Mouse (Mus musculus): ENCODE data around the gene Mroh8. TPM values are rescaled to one million over a fixed set of nuclear protein-coding genes. Genes with fewer than 3 reads are reported as not detected.

Gene Mroh8
- polyA plus RNA-seq, 1 experiment: 1.1 TPM

DNA sequence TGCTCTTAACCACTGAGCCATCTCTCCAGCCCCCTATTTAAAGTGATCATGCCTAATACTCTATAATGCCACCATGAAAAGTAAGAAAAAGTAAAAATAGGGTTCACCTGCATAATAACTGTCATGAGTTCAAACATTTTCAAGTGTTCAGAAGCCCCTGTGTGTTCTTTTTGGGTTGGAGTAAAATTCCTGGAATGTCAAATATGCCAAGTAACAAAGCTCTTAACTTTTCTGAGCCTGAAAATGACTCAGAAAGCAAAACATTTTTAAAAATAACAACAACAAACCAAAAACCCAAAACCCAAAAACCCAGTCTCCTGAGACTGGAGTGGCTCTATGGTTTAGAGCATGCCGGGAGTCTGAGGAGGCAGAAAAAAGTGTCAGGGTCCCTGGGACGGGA is 115.2 kb downstream of the Mroh8 start:
- H3K4me3 ChIP-seq (ENCODE audit: control insufficient read depth, insufficient read depth, low read length): no peak overlapping the region
- H3K27ac ChIP-seq (ENCODE audit: control insufficient read depth, insufficient read depth, low read length): no peak overlapping the region
- TF ChIP-seq CTCF (IDR thresholded peaks at IDR 0.05; ENCODE audit: borderline replicate concordance, control insufficient read depth, extremely low read depth, insufficient read depth, low read length, poor library complexity) (no peak), POLR2A (IDR thresholded peaks at IDR 0.05; ENCODE audit: control insufficient read depth, extremely low read depth, insufficient read depth, low read length, poor library complexity) (no peak)
- 97% methylated on average over 2 of the region's 2 CpGs for WGBS
- no peak for DNase-seq
- H3K4me1 ChIP-seq (replicated peaks; ENCODE audit: control insufficient read depth, insufficient read depth, low read length): no peaks in the 10 kb centered on the region
- H3K36me3 ChIP-seq (ENCODE audit: control insufficient read depth, insufficient read depth, low read length): peaks cover 61% of the 10 kb centered on the region
- H3K27me3 ChIP-seq (ENCODE audit: control insufficient read depth, insufficient read depth, low read length): no peaks in the 10 kb centered on the region

Other genes with a start within 250 kb of the Mroh8 start
- 5.2 and 5.3 TPM in 2 replicates for gene Soga1, start 200.3 kb downstream of the Mroh8 start, polyA plus RNA-seq (2012; rRNA removed)
- gene Tldc2, start 192.5 kb downstream of the Mroh8 start, polyA plus RNA-seq (2012; rRNA removed): not detected in 2 replicates
- gene Samhd1, start 144.3 kb downstream of the Mroh8 start, polyA plus RNA-seq (2012; rRNA removed): 49.9 and 57.1 TPM in 2 replicates
- 20.9 and 25.1 TPM in 2 replicates for gene Rbl1, start 75.0 kb downstream of the Mroh8 start, polyA plus RNA-seq (2012; rRNA removed)
- gene Rpn2, start 532 bp downstream of the Mroh8 start, polyA plus RNA-seq (2012; rRNA removed): 177 and 187 TPM in 2 replicates
- 0.34 and 1.4 TPM in 2 replicates for gene Ghrh, start 68.0 kb upstream of the Mroh8 start, polyA plus RNA-seq (2012; rRNA removed)
- gene Manbal, start 88.0 kb upstream of the Mroh8 start, polyA plus RNA-seq (2012; rRNA removed): 68.0 and 72.5 TPM in 2 replicates
- 24.6 and 25.1 TPM in 2 replicates for gene Src, start 138.9 kb upstream of the Mroh8 start, polyA plus RNA-seq (2012; rRNA removed)